Mouse (Mus musculus): Measurements from ENCODE around the gene Eno1.

GRCm38 (mm10) chr4:150235585-150235984, 936 bp upstream of the Eno1 start:
- TF ChIP-seq GATA1 (IDR thresholded peaks at IDR 0.05; ENCODE audit: low read length) (no peak), TAL1 (IDR thresholded peaks at IDR 0.05; ENCODE audit: low read length) (no peak)
